Mouse (Mus musculus): ENCODE measurements around the gene Zfp729a.
A peak's percentile ranks its signal among the peaks of the same experiment; 100 is the strongest.
"Not testable (repeated sequence)": the region's sequence is repeated elsewhere in the genome, so short reads cannot be mapped to it uniquely, and the experiment has no call there.

Gene Zfp729a

GRCm38 (mm10) chr13:67637294-67638007 lies at the start of gene Zfp729a, which contains the start of gene Gm49345:
Gene Zfp729a (minus strand): TSS chr13:67637791.
Gene Gm49345 (minus strand): TSS chr13:67637769.
- DNase-seq (ENCODE audit: low spot score) = peak; percentile 84

- no peak for DNase-seq (ENCODE audit: low spot score)
These were observed 49.4 kb upstream of the Zfp729a start, which contains the start of gene Zfp738 for GRCm38 (mm10) chr13:67686971-67687370. Gene Zfp738 (minus strand): TSS chr13:67687071.

GRCm38 (mm10) chr13:67683841-67684240 lies 46.2 kb upstream of the Zfp729a start:
- DNase-seq (ENCODE audit: low spot score) = not testable (repeated sequence)

GRCm38 (mm10) chr13:67682959-67683735 lies 45.6 kb upstream of the Zfp729a start:
- peak; percentile 78 for DNase-seq (ENCODE audit: low spot score)

- no peak for DNase-seq (ENCODE audit: low spot score)
These were observed 37.3 kb upstream of the Zfp729a start for GRCm38 (mm10) chr13:67674902-67675301.

GRCm38 (mm10) chr13:67652496-67652895 lies 14.9 kb upstream of the Zfp729a start:
- no peak for DNase-seq (ENCODE audit: low spot score)

GRCm38 (mm10) chr13:67610108-67610507 lies 27.5 kb downstream of the Zfp729a start:
- no peak for DNase-seq (ENCODE audit: low spot score)

GRCm38 (mm10) chr13:67609066-67609876 lies 28.3 kb downstream of the Zfp729a start, which contains the start of gene Zfp729b:
Gene Zfp729b (minus strand): TSS chr13:67609707.
- DNase-seq (ENCODE audit: low spot score) = peak; percentile 93

- no peak for DNase-seq (ENCODE audit: low spot score)
These were observed 64.9 kb downstream of the Zfp729a start for GRCm38 (mm10) chr13:67572591-67573189.

Data from testis, postnatal 10 days (tissue).